Mouse (Mus musculus) erythroblast, embryonic 14.5 days (primary cell): Measurements from ENCODE around the gene Opa3.

Experiments
- GATA1 ChIP-seq: IDR thresholded peaks from 2 replicates; pipeline ENCODE4 v1.6.1; 2012; ENCODE audit warnings: low read length, inconsistent platforms, mixed read lengths
- TAL1 ChIP-seq: IDR thresholded peaks from 3 replicates; pipeline ENCODE4 v1.6.1; 2012; ENCODE audit warnings: low read length, inconsistent platforms, mixed read lengths

DNA sequence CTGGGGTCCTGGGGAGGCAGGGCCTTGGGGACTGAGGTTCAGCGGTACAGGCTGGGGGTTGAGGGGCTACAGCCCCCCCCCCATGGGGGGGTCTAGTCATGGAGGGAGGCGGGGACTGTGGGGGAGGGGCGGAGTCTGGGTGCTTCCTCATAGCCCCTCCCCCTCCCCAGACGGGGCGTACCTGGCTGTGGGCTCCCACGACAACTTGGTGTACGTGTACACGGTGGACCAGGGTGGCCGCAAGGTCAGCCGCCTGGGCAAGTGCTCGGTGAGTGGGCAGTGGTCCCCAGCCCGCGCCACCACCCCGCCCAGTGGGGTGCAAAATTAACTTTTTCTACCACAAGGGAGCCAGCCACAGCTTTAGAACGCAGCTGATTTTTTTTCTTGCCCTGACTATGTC, 26.5 kb upstream of the Opa3 start:
- no peak for TF ChIP-seq TAL1
- no peak for TF ChIP-seq GATA1
